Mouse (Mus musculus): ENCODE results near the gene Phc2.

DNA sequence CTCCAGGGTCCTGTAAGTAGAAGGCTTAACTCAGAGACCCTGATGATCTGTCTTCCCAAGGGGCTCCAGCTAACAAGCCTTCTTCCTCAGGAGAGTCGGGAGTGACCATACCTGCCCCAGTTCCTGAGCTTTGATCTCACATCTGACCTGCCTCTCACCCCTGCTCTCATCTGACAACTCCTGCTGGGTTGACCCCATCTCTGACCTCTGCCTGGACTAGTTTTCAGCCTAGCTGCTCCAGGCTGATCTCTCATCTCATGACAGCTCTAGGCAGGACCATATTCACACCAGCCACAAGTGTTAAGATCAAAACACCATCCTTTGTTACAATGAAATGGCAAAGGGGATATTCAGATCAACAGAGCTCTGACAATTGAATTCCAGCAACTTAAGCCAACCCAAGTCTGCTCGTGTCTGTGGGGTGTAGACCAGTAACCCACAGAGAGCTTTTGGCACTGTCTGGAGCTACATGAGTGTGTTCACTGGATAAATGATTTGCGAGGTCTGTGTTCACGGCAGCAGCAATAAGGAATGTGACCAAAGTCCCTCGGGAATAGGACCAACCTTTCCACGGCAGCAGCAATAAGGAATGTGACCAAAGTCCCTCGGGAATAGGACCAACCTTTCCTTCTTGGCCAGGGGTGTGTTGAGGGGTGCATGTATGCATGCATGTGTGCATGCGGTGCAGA is 5.8 kb upstream of the Phc2 start:
- TF ChIP-seq POLR2A (IDR thresholded peaks at IDR 0.05; ENCODE audit: low read depth, low read length) (no peak), CTCF (IDR thresholded peaks at IDR 0.05; ENCODE audit: borderline replicate concordance, insufficient read depth, low read length) (no peak)
